Mouse (Mus musculus) erythroblast, adult 5-6 weeks (primary cell): ENCODE data around the gene Il12b. TPM values are rescaled to one million over a fixed set of nuclear protein-coding genes. Genes with fewer than 3 reads are reported as not detected.
"Not testable (repeated sequence)": the region's sequence is repeated elsewhere in the genome, so short reads cannot be mapped to it uniquely, and the experiment has no call there.

Experiments used
- ATAC-seq: replicated peaks from 2 replicates; pipeline ENCODE4 v1.8.0; 2016; ENCODE audit warnings: moderate number of reproducible peaks, mild to moderate bottlenecking, moderate TSS enrichment, inconsistent platforms; ENCODE audit not compliant: poor library complexity, low FRiP score, severe bottlenecking
- total RNA-seq, 2 experiments: library from RNA; stranded (forward) in 1 of 2; stranded (reverse) in 1 of 2; fragments of 150-400 nt in 1 of 2; fragments of 200-764, 138-1000 nt in 1 of 2; gene quantifications; 2 replicates each; pipeline versions ENCODE4 v1.2.3 to v1.2.4; 2015 to 2017; ENCODE audit warnings: low replicate concordance in 2 of 2

The Il12b gene
- total RNA-seq, 2 experiments from 2014 or later = not detected

- no peak for ATAC-seq
Measured at GRCm38 (mm10) chr11:44406457-44406856, 6.6 kb downstream of the Il12b start.

GRCm38 (mm10) chr11:44408626-44409025 is 8.8 kb downstream of the Il12b start:
- ATAC-seq = no peak

- no peak for ATAC-seq
Measured at GRCm38 (mm10) chr11:44410413-44410812, 10.6 kb downstream of the Il12b start.

- ATAC-seq = no peak
Measured at GRCm38 (mm10) chr11:44412276-44412675, 12.4 kb downstream of the Il12b start.

- no peak for ATAC-seq
Measured at GRCm38 (mm10) chr11:44413371-44413770, 13.5 kb downstream of the Il12b start.

- ATAC-seq = no peak
Measured at GRCm38 (mm10) chr11:44414605-44415004, 14.7 kb downstream of the Il12b start.

GRCm38 (mm10) chr11:44417403-44417802 is 17.5 kb downstream of the Il12b start:
- no peak for ATAC-seq

- no peak for ATAC-seq
Measured at GRCm38 (mm10) chr11:44422337-44423111, 22.7 kb downstream of the Il12b start.

GRCm38 (mm10) chr11:44423261-44423660 is 23.4 kb downstream of the Il12b start:
- no peak for ATAC-seq

GRCm38 (mm10) chr11:44423955-44424354 is 24.1 kb downstream of the Il12b start:
- ATAC-seq = no peak

- ATAC-seq = no peak
Measured at GRCm38 (mm10) chr11:44425006-44425405, 25.1 kb downstream of the Il12b start.

- no peak for ATAC-seq
Measured at GRCm38 (mm10) chr11:44425626-44426025, 25.8 kb downstream of the Il12b start.

- no peak for ATAC-seq
Measured at GRCm38 (mm10) chr11:44427951-44428350, 28.1 kb downstream of the Il12b start.

- no peak for ATAC-seq
Measured at GRCm38 (mm10) chr11:44430036-44430435, 30.2 kb downstream of the Il12b start.

- no peak for ATAC-seq
Measured at GRCm38 (mm10) chr11:44437786-44438185, 37.9 kb downstream of the Il12b start.

GRCm38 (mm10) chr11:44451046-44451445 is 51.2 kb downstream of the Il12b start:
- ATAC-seq = no peak

- ATAC-seq = not testable (repeated sequence)
Measured at GRCm38 (mm10) chr11:44452016-44452415, 52.2 kb downstream of the Il12b start.

- peak; percentile 83 for ATAC-seq
Measured at GRCm38 (mm10) chr11:44453423-44453822, 53.6 kb downstream of the Il12b start.

- 0 out of 2 replicates have a peak, but pooled peaks have one; percentile 26 for ATAC-seq
Measured at GRCm38 (mm10) chr11:44461493-44461892, 61.6 kb downstream of the Il12b start.
